Mouse (Mus musculus) midbrain, embryonic 14.5 days (tissue): ENCODE measurements around the gene Fdxr. TPM values are rescaled to one million over a fixed set of nuclear protein-coding genes. Genes with fewer than 3 reads are reported as not detected.

ENCODE experiments used
- ATAC-seq: fragments of 200-750 bp; cut with Nextera tagmentation; 2 replicates; pipeline ENCODE4 v1.8.0; 2017; ENCODE audit warnings: moderate number of reproducible peaks, moderate library complexity; ENCODE audit not compliant: low FRiP score, low TSS enrichment
- DNase-seq: peaks from one replicate; pipeline ENCODE4 v3.0.0-alpha.2; 2015
- H3K27ac ChIP-seq: fragments of 300-500 bp; sonication (generic); replicated peaks from 2 replicates; pipeline ENCODE4 v1.5.1; 2014; ENCODE audit warnings: mild to moderate bottlenecking, low read depth, low read length, moderate library complexity
- H3K27me3 ChIP-seq: fragments of 300-500 bp; sonication (generic); 2 replicates; pipeline ENCODE4 v1.6.1; 2014; ENCODE audit warnings: low read length, control low read depth, mixed read lengths; ENCODE audit not compliant: control insufficient read depth, insufficient read depth
- H3K36me3 ChIP-seq: fragments of 300-500 bp; sonication (generic); 2 replicates; pipeline ENCODE4 v1.6.1; 2014; ENCODE audit warnings: low read length, control low read depth; ENCODE audit not compliant: control insufficient read depth, insufficient read depth
- H3K4me1 ChIP-seq: fragments of 300-500 bp; sonication (generic); 2 replicates; pipeline ENCODE4 v1.6.1; 2014; ENCODE audit warnings: mild to moderate bottlenecking, antibody characterized with exemption, low read length, control low read depth; ENCODE audit not compliant: control insufficient read depth, insufficient read depth
- H3K4me2 ChIP-seq: fragments of 300-500 bp; sonication (generic); 2 replicates; pipeline ENCODE4 v1.6.1; 2014; ENCODE audit warnings: mild to moderate bottlenecking, low read length, moderate library complexity
- H3K4me3 ChIP-seq: fragments of 300-500 bp; sonication (generic); replicated peaks from 2 replicates; pipeline ENCODE4 v1.5.1; 2014; ENCODE audit warnings: low read depth, low read length
- H3K9ac ChIP-seq: fragments of 300-500 bp; sonication (generic); replicated peaks from 2 replicates; pipeline ENCODE4 v1.6.1; 2014; ENCODE audit warnings: mild to moderate bottlenecking, low read length, moderate library complexity
- H3K9me3 ChIP-seq: fragments of 300-500 bp; sonication (generic); 2 replicates; pipeline ENCODE4 v1.6.1; 2016; ENCODE audit warnings: low read length, control low read depth, mixed read lengths; ENCODE audit not compliant: control insufficient read depth
- WGBS: fragments of 180-500 bp; shearing (Covaris S2); extraction: QIAGEN DNeasy Blood & Tissue Kit; methylation state at CpG from one replicate; pipeline ENCODE4 v1.1.7; 2014; 5-methylcytosine and 5-hydroxymethylcytosine counted together
- polyA plus RNA-seq: library from polyadenylated mRNA; unstranded; fragments of >200 nt; fragmentation: Nextera tagmentation; extraction: Ambion mirVana; gene quantifications from 2 replicates; pipeline ENCODE4 v1.2.1, GENCODE M21; 2014

Gene Fdxr
- polyA plus RNA-seq, 1 experiment from 2014 or later = 15.0 TPM

GRCm38 (mm10) chr11:115233526-115234290, 43.1 kb downstream of the Fdxr start:
- H3K4me2 ChIP-seq = no peak overlapping the region
- no peaks in the 10 kb centered on the region for H3K9me3 ChIP-seq
- ATAC-seq = peak; percentile 20; the same call in 1 of the 2 replicates
- H3K4me1 ChIP-seq = peaks cover 45% of the 10 kb centered on the region
- 21% methylated on average over 20 of the region's 20 CpGs for WGBS
- peak overlapping the region; percentile 33; the same call in 1 of the 2 replicates for H3K27ac ChIP-seq
- no peaks in the 10 kb centered on the region for H3K27me3 ChIP-seq
- no peak overlapping the region for H3K9ac ChIP-seq
- peak; percentile 60 for DNase-seq
- H3K4me3 ChIP-seq = no peak overlapping the region
- 0 out of 2 replicates have a peak, but pooled peaks cover 3% of the 10 kb centered on the region for H3K36me3 ChIP-seq

DNA sequence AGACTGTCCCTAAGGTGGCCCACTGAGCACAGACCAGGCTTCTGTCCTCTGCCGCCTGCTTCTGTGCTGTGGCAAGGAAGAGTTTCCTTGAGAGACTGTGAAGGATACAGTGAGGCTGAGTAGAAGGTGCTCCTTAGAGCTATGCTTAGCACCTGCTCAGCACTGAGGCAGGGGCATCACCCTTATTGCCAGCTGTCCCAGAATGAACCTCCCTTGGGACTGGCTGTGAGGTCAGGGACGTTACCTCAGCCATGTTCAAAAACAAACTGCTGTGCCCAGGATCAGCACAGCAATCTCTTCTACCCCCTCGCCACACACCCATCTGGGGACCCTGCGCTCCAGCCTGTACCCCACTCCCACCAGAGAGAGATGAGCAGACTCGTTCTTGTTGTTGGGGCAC, 44.0 kb downstream of the Fdxr start:
- Histone ChIP-seq H3K4me3 (no peak overlapping the region), H3K4me1 (peaks cover 45% of the 10 kb centered on the region), H3K9ac (no peak overlapping the region), H3K27me3 (no peaks in the 10 kb centered on the region), H3K27ac (no peak overlapping the region), H3K4me2 (no peak overlapping the region), H3K36me3 (0 out of 2 replicates have a peak, but pooled peaks cover 3% of the 10 kb centered on the region), H3K9me3 (no peaks in the 10 kb centered on the region)
- ATAC-seq (no peak), DNase-seq (no peak)
- WGBS = 61% methylated on average over 5 of the region's 5 CpGs

DNA sequence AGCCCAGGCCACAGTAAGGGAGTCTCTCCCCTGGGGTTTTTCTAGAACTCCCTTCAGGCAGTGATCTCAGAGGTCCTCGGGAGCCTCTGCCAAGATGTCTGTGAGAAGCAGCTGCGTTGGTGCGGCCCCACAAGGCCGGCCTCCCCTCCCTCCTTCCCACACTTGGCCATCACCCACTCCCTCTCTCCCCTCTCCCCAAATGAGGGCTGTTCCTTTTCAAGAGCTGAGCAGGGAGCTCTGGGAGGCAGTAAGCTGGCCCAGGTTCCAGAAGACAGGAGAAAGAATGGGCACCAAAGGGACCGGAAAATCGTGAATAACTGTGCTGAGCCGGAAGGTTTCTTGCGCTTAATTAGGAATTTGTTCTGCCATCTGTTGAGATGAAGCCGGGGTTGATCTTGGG, 44.9 kb downstream of the Fdxr start:
- 23% methylated on average over 9 of the region's 9 CpGs for WGBS
- Histone ChIP-seq H3K27ac (peak overlapping the region; percentile 15; the same call in 1 of the 2 replicates), H3K9me3 (no peaks in the 10 kb centered on the region), H3K9ac (no peak overlapping the region), H3K4me3 (no peak overlapping the region), H3K4me1 (peaks cover 53% of the 10 kb centered on the region), H3K4me2 (no peak overlapping the region), H3K27me3 (no peaks in the 10 kb centered on the region), H3K36me3 (0 out of 2 replicates have a peak, but pooled peaks cover 3% of the 10 kb centered on the region)
- ATAC-seq = no peak
- peak; percentile 55 for DNase-seq

GRCm38 (mm10) chr11:115231168-115231915, 45.5 kb downstream of the Fdxr start:
- ATAC-seq (no peak), DNase-seq (no peak)
- Histone ChIP-seq H3K4me3 (no peak overlapping the region), H3K9me3 (no peaks in the 10 kb centered on the region), H3K4me2 (no peak overlapping the region), H3K27ac (peak overlapping the region; percentile 15; the same call in 1 of the 2 replicates), H3K4me1 (peaks cover 57% of the 10 kb centered on the region), H3K27me3 (no peaks in the 10 kb centered on the region), H3K9ac (no peak overlapping the region), H3K36me3 (0 out of 2 replicates have a peak, but pooled peaks cover 3% of the 10 kb centered on the region)
- WGBS = 57% methylated on average over 14 of the region's 14 CpGs

DNA sequence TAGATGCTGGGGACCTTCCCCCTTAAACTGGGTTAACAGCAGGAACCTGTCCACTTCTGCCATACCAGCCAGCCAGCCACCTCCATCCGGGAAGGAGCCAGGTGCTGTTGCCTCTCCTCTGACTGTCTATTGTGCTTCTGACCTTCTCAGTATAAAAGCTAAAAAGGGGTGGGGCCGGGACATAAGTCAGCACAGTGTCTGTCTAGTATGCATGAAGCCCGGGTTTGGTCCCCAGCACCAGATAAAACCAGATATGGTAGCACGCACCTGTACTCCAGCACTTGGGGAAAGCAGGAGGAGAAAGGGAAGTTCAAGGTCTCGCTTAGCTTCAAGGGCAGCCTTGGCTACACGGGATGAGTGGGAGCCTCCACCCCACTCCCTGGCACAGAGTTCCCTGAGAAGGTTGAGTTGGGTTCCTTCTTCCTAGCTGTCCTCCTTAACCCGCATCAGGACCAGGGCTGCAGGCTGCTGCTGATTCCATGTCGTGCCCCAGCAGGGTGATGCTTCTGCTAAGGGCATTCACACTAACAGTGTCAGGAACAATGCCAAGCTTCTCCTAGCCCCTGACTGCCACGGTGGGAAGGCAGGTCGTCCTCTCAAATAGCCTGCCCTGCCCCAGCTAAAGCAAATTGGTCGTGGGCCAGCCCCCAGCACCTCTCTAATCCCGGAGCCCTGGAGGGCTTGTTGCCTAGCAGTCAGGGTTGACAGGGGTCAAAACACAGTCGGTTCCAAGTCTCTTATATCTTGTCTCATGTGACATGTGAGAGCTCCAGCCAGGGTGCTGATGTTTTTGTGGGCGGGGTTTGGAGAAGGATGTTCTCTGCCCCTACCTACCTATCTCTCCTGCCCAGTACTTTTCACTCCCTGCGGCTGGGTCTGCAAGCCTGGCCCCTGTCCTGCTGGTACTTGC, 47.6 kb downstream of the Fdxr start:
- DNase-seq = no peak
- Histone ChIP-seq H3K9ac (no peak overlapping the region), H3K27me3 (no peaks in the 10 kb centered on the region), H3K27ac (no peak overlapping the region), H3K36me3 (0 out of 2 replicates have a peak, but pooled peaks cover 3% of the 10 kb centered on the region), H3K4me3 (no peak overlapping the region), H3K4me2 (no peak overlapping the region), H3K4me1 (peaks cover 56% of the 10 kb centered on the region), H3K9me3 (no peaks in the 10 kb centered on the region)
- ATAC-seq = no peak
- 47% methylated on average over 15 of the region's 15 CpGs for WGBS

DNA sequence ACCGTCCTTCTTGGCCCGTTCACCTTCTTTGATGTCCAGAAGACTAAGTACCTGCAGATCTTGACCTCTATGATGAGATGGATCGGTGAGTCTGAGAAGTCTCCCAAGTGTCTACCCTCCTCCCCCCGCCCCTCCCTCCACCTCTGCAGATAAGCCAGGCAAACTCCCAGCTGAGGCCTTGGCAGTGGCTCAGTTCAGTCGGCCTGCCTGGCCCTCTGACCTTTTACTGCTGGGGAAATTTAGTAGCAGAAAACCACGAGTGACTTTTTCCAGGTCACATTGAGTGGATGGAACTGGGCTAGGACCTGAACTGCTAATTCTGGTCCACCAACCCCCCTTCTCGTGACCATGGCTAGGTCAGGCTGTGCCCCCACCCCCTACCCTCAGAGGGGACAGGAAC, 48.4 kb downstream of the Fdxr start:
- no peak overlapping the region for H3K4me2 ChIP-seq
- H3K27me3 ChIP-seq = no peaks in the 10 kb centered on the region
- no peak overlapping the region for H3K4me3 ChIP-seq
- H3K9me3 ChIP-seq = no peaks in the 10 kb centered on the region
- ATAC-seq = no peak
- H3K27ac ChIP-seq = no peak overlapping the region
- DNase-seq = no peak
- peaks cover 48% of the 10 kb centered on the region for H3K4me1 ChIP-seq
- H3K9ac ChIP-seq = no peak overlapping the region
- 68% methylated on average over 7 of the region's 7 CpGs for WGBS
- 0 out of 2 replicates have a peak, but pooled peaks cover 3% of the 10 kb centered on the region for H3K36me3 ChIP-seq

DNA sequence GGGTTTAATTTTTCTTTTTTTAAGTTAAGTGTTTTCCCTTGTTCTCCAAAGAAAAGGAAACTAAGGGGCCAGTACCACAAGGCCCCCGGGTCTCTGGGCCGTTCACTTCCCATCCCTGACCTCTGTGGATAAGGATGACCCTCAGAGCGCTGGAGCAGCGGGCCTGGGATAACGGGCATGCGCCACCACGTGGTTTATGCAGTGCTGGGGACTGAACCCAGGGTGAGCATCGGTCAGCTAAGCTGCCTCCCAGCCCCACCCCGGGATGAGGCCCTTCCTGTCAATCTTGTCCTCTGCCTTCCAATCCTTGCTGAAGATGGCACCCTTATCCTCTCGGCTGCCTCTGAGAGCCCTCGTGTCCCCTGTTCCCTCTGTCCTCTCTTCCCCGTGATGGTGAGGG, 49.2 kb downstream of the Fdxr start:
- WGBS = 12% methylated on average over 12 of the region's 12 CpGs
- DNase-seq = no peak
- Histone ChIP-seq H3K27me3 (no peaks in the 10 kb centered on the region), H3K27ac (no peak overlapping the region), H3K9me3 (no peaks in the 10 kb centered on the region), H3K4me1 (peaks cover 40% of the 10 kb centered on the region), H3K4me3 (no peak overlapping the region), H3K36me3 (0 out of 2 replicates have a peak, but pooled peaks cover 3% of the 10 kb centered on the region), H3K9ac (no peak overlapping the region), H3K4me2 (no peak overlapping the region)
- 0 out of 2 replicates have a peak, but pooled peaks have one; percentile 13 for ATAC-seq
